Mouse (Mus musculus): ENCODE measurements around the gene Rgs14. TPM values are rescaled to one million over a fixed set of nuclear protein-coding genes. Genes with fewer than 3 reads are reported as not detected.

Rgs14 gene
- polyA plus RNA-seq, 1 experiment from 2014 or later: 62.3 TPM

Other genes with a start within 250 kb of the Rgs14 start
- not detected in 2 replicates for gene Gm17617, start 236.2 kb upstream of the Rgs14 start, polyA plus RNA-seq (2015; fragmentation: Nextera tagmentation; extraction: Ambion mirVana)
- gene Fgfr4, start 217.1 kb upstream of the Rgs14 start, polyA plus RNA-seq (2015; fragmentation: Nextera tagmentation; extraction: Ambion mirVana): 0.06 TPM in 1 of 2 replicates, not detected in the other
- 52.6 and 73.8 TPM in 2 replicates for gene Nsd1, start 159.9 kb upstream of the Rgs14 start, polyA plus RNA-seq (2015; fragmentation: Nextera tagmentation; extraction: Ambion mirVana)
- gene Prelid1, start 49.2 kb upstream of the Rgs14 start, polyA plus RNA-seq (2015; fragmentation: Nextera tagmentation; extraction: Ambion mirVana): 434 and 456 TPM in 2 replicates
- gene Rab24, start 47.8 kb upstream of the Rgs14 start, polyA plus RNA-seq (2015; fragmentation: Nextera tagmentation; extraction: Ambion mirVana): 99.1 and 105 TPM in 2 replicates
- 57.9 and 66.6 TPM in 2 replicates for gene Mxd3, start 39.9 kb upstream of the Rgs14 start, polyA plus RNA-seq (2015; fragmentation: Nextera tagmentation; extraction: Ambion mirVana)
- 94.2 and 97.1 TPM in 2 replicates for gene Lman2, start 6.9 kb upstream of the Rgs14 start, polyA plus RNA-seq (2015; fragmentation: Nextera tagmentation; extraction: Ambion mirVana)
- 0.06 and 0.07 TPM in 2 replicates for gene Slc34a1, start 28.5 kb downstream of the Rgs14 start, polyA plus RNA-seq (2015; fragmentation: Nextera tagmentation; extraction: Ambion mirVana)
- not detected in 2 replicates for gene Pfn3, start 45.5 kb downstream of the Rgs14 start, polyA plus RNA-seq (2015; fragmentation: Nextera tagmentation; extraction: Ambion mirVana)
- gene F12, start 57.1 kb downstream of the Rgs14 start, polyA plus RNA-seq (2015; fragmentation: Nextera tagmentation; extraction: Ambion mirVana): 0.12 TPM in 1 of 2 replicates, not detected in the other
- gene Grk6, start 75.3 kb downstream of the Rgs14 start, polyA plus RNA-seq (2015; fragmentation: Nextera tagmentation; extraction: Ambion mirVana): 76.9 and 87.8 TPM in 2 replicates
- 0.27 and 0.46 TPM in 2 replicates for gene Prr7, start 94.5 kb downstream of the Rgs14 start, polyA plus RNA-seq (2015; fragmentation: Nextera tagmentation; extraction: Ambion mirVana)
- 8.4 and 9.3 TPM in 2 replicates for gene Dbn1, start 118.4 kb downstream of the Rgs14 start, polyA plus RNA-seq (2015; fragmentation: Nextera tagmentation; extraction: Ambion mirVana)
- gene Pdlim7, start 143.9 kb downstream of the Rgs14 start, polyA plus RNA-seq (2015; fragmentation: Nextera tagmentation; extraction: Ambion mirVana): 37.5 and 39.4 TPM in 2 replicates
- gene Dok3, start 159.6 kb downstream of the Rgs14 start, polyA plus RNA-seq (2015; fragmentation: Nextera tagmentation; extraction: Ambion mirVana): 2.6 and 2.7 TPM in 2 replicates
- 51.6 and 54.2 TPM in 2 replicates for gene Ddx41, start 166.9 kb downstream of the Rgs14 start, polyA plus RNA-seq (2015; fragmentation: Nextera tagmentation; extraction: Ambion mirVana)
- 39.6 and 50.0 TPM in 2 replicates for gene Fam193b, start 201.4 kb downstream of the Rgs14 start, polyA plus RNA-seq (2015; fragmentation: Nextera tagmentation; extraction: Ambion mirVana)
- gene Tmed9, start 204.0 kb downstream of the Rgs14 start, polyA plus RNA-seq (2015; fragmentation: Nextera tagmentation; extraction: Ambion mirVana): 117 and 129 TPM in 2 replicates
- 20.2 and 24.1 TPM in 2 replicates for gene B4galt7, start 230.2 kb downstream of the Rgs14 start, polyA plus RNA-seq (2015; fragmentation: Nextera tagmentation; extraction: Ambion mirVana)